Mouse (Mus musculus) embryonic facial prominence, embryonic 15.5 days (tissue): ENCODE results near the gene Fcgrt. TPM values are rescaled to one million over a fixed set of nuclear protein-coding genes. Genes with fewer than 3 reads are reported as not detected.
A peak's percentile ranks its signal among the peaks of the same experiment; 100 is the strongest.

Experiments
- microRNA counts: library from miRNA; unstranded; fragments of <30 nt; microRNA quantifications from one replicate; lab custom pipeline; 2016
- microRNA-seq: library from miRNA; unstranded; fragments of <30 nt; microRNA quantifications from one replicate; pipeline ENCODE4, GENCODE M21; 2016; ENCODE audit warnings: borderline number of aligned reads
- polyA plus RNA-seq: library from polyadenylated mRNA; unstranded; fragments of >200 nt; fragmentation: Nextera tagmentation; extraction: Ambion mirVana; gene quantifications from 2 replicates; pipeline ENCODE4 v1.2.1, GENCODE M21; 2015

Fcgrt gene
- polyA plus RNA-seq, 1 experiment from 2014 or later = 126 TPM

MicroRNAs encoded within 50 kb of the gene (microRNA counts, 519-probe panel; counts per million panel counts)
- 2,235 counts per million, percentile 50 among the panel's probes with 10 or more counts for microRNA mmu-miR-150 (lab: Ali Mortazavi, UCI)

Small RNA genes within 50 kb of the gene (microRNA-seq; reads per million reads assigned to microRNA genes)
- gene Mir150 (16.2 reads per million, percentile 33 among the genes with 10 or more reads in this experiment), gene Mir5121 (10.7 reads per million, percentile 30 among the genes with 10 or more reads in this experiment)

Other genes starting within 250 kb of the Fcgrt start
- gene Pnkp, start 246.7 kb downstream of the Fcgrt start, polyA plus RNA-seq = 30.4 and 37.3 TPM in 2 replicates
- gene Ptov1, start 234.1 kb downstream of the Fcgrt start, polyA plus RNA-seq = 428 and 442 TPM in 2 replicates
- 110 and 122 TPM in 2 replicates for gene Med25, start 211.1 kb downstream of the Fcgrt start, polyA plus RNA-seq
- 29.4 and 30.1 TPM in 2 replicates for gene Fuz, start 207.8 kb downstream of the Fcgrt start, polyA plus RNA-seq
- 73.0 and 76.2 TPM in 2 replicates for gene Ap2a1, start 174.4 kb downstream of the Fcgrt start, polyA plus RNA-seq
- 0.23 TPM in 1 of 2 replicates, not detected in the other for gene Tsks, start 160.6 kb downstream of the Fcgrt start, polyA plus RNA-seq
- 30.0 and 35.8 TPM in 2 replicates for gene Cpt1c, start 129.0 kb downstream of the Fcgrt start, polyA plus RNA-seq
- 455 and 479 TPM in 2 replicates for gene Prmt1, start 117.3 kb downstream of the Fcgrt start, polyA plus RNA-seq
- 109 and 110 TPM in 2 replicates for gene Irf3, start 106.2 kb downstream of the Fcgrt start, polyA plus RNA-seq
- gene Bcl2l12, start 105.1 kb downstream of the Fcgrt start, polyA plus RNA-seq = 59.1 and 67.7 TPM in 2 replicates
- 40.7 and 41.9 TPM in 2 replicates for gene Scaf1, start 87.5 kb downstream of the Fcgrt start, polyA plus RNA-seq
- gene Rras, start 85.9 kb downstream of the Fcgrt start, polyA plus RNA-seq = 41.3 and 47.6 TPM in 2 replicates
- 11.9 and 12.1 TPM in 2 replicates for gene Prr12, start 51.0 kb downstream of the Fcgrt start, polyA plus RNA-seq
- 68.5 and 73.6 TPM in 2 replicates for gene Nosip, start 41.4 kb downstream of the Fcgrt start, polyA plus RNA-seq
- 26.0 and 26.9 TPM in 2 replicates for gene Prrg2, start 41.2 kb downstream of the Fcgrt start, polyA plus RNA-seq
- 520 and 531 TPM in 2 replicates for gene Rcn3, start 11.6 kb downstream of the Fcgrt start, polyA plus RNA-seq
- gene Rps11, start 20.6 kb upstream of the Fcgrt start, polyA plus RNA-seq = 1,509 and 1,523 TPM in 2 replicates
- 1,369 and 1,440 TPM in 2 replicates for gene Rpl13a, start 24.9 kb upstream of the Fcgrt start, polyA plus RNA-seq
- 0.12 and 0.37 TPM in 2 replicates for gene Gm45713, start 32.4 kb upstream of the Fcgrt start, polyA plus RNA-seq
- 2.6 and 3.4 TPM in 2 replicates for gene Flt3l, start 32.6 kb upstream of the Fcgrt start, polyA plus RNA-seq
- 81.2 and 87.5 TPM in 2 replicates for gene Pih1d1, start 50.5 kb upstream of the Fcgrt start, polyA plus RNA-seq
- gene Aldh16a1, start 50.7 kb upstream of the Fcgrt start, polyA plus RNA-seq = 43.7 and 47.1 TPM in 2 replicates
- gene Slc17a7, start 60.1 kb upstream of the Fcgrt start, polyA plus RNA-seq = 0.33 and 0.39 TPM in 2 replicates
- 5.5 and 13.4 TPM in 2 replicates for gene Gfy, start 75.7 kb upstream of the Fcgrt start, polyA plus RNA-seq
- not detected in 2 replicates for gene Pth2, start 77.1 kb upstream of the Fcgrt start, polyA plus RNA-seq
- gene Ccdc155, start 101.0 kb upstream of the Fcgrt start, polyA plus RNA-seq = 1.00 and 1.1 TPM in 2 replicates
- gene Dkkl1, start 108.3 kb upstream of the Fcgrt start, polyA plus RNA-seq = 30.7 and 38.5 TPM in 2 replicates
- 141 and 148 TPM in 2 replicates for gene Tead2, start 111.9 kb upstream of the Fcgrt start, polyA plus RNA-seq
- gene Cd37, start 135.3 kb upstream of the Fcgrt start, polyA plus RNA-seq = 4.8 and 4.9 TPM in 2 replicates
- 0.13 and 0.27 TPM in 2 replicates for gene Slc6a16, start 137.2 kb upstream of the Fcgrt start, polyA plus RNA-seq
- gene Slc6a21, start 173.7 kb upstream of the Fcgrt start, polyA plus RNA-seq = not detected in 2 replicates
- 21.9 and 23.9 TPM in 2 replicates for gene Trpm4, start 229.9 kb upstream of the Fcgrt start, polyA plus RNA-seq
- 8.7 and 10.6 TPM in 2 replicates for gene Hrc, start 231.4 kb upstream of the Fcgrt start, polyA plus RNA-seq